ENCODE assay signal across 19 mouse cellular contexts in the genomic region with DNA sequence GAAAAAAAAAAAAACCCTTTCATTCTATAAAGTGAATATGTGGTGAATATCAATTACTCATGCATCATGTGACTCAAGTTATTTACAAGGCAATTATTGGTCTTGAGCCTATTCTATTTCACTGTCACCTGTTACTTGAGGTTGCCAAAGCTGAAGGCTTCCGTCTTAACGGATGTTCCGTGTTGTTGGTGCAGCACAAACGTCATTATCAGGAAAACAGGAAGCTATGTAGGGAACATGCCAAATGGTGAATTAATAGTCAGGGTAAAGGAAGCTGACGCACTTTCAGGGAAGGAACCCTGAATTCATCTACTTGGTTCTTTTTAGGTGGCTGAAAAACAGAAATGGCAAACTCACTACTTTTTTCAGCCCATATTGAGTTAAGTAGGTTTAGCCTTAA. TPM values are rescaled to one million over a fixed set of nuclear protein-coding genes. Genes with fewer than 3 reads are reported as not detected.
DNase-seq lines count a peak whose midpoint lies in the region; TF ChIP-seq lines count a peak whose summit lies in the region.
"Had no signal": no experiment of that assay in that cellular context is flagged by ENCODE, and none has a peak within 500 bp of the region (broad histone marks: within the 10 kb centered on the region; RNA-seq: fewer than 3 reads in every experiment).

No protein-coding gene starts in this region.

- no peak overlapping the region for H3K4me3 ChIP-seq in gastrocnemius, adult 2 months
- H3K4me3 ChIP-seq: forebrain, embryonic 15.5 days; hindbrain, embryonic 15.5 days; limb, embryonic 10.5 days had no signal

- intact Hi-C loops in gastrocnemius, adult 2 months (cut with DNase I): no loop called here

- TF ChIP-seq CTCF in gastrocnemius, adult 2 months (IDR thresholded peaks at IDR 0.05): no peak

- no peak for DNase-seq in gastrocnemius, adult 2 months
- no peak for DNase-seq in gastrocnemius, postnatal 25 days
- DNase-seq in kidney, adult 11 months: peak; percentile 11
- no peak for DNase-seq in kidney, postnatal 10 days
- peak; percentile 27 for DNase-seq in lung, postnatal 25 days (ENCODE audit: low spot score)
- DNase-seq in lung, adult 18-20 months: no peak
- peak; percentile 38 for DNase-seq in skeletal muscle tissue, adult 2 months (ENCODE audit: low read depth, low spot score)
- DNase-seq in adrenal gland, postnatal 14 days: no peak
- DNase-seq: adrenal gland, adult 2 months; cerebellum, adult 11-12 months; cerebellum, postnatal 25 days; midbrain, embryonic 14.5 days; right cerebral cortex, adult 18-20 months; thymus, adult 18-20 months had no signal

- peak overlapping the region; percentile 63 for H3K27ac ChIP-seq in gastrocnemius, adult 2 months
- H3K27ac ChIP-seq: forebrain, embryonic 15.5 days; hindbrain, embryonic 15.5 days; limb, embryonic 10.5 days; liver, embryonic 14.5 days; macrophage had no signal

RNA-seq across cellular contexts. Expression of a gene that starts 30.0 kb away (rescaled TPM):
- total RNA-seq in gastrocnemius, adult 2 months (2021): 10 to 100 TPM; 30.2 TPM
- total RNA-seq in gastrocnemius, postnatal 25 days (2021): 10 to 100 TPM; 22.8 to 23.8 TPM
- total RNA-seq in adrenal gland, postnatal 14 days (2021): 65.4 and 72.3 TPM in 2 replicates

RNA-seq across cellular contexts. Expression of a gene that starts 30.0 kb away (rescaled TPM):
- 1 to 10 TPM; 3.9 to 5.9 TPM for total RNA-seq in gastrocnemius, adult 2 months (2021)
- total RNA-seq in gastrocnemius, postnatal 25 days (2021): 1 to 10 TPM; 2.3 to 2.8 TPM
- 10.2 and 10.3 TPM in 2 replicates for total RNA-seq in adrenal gland, postnatal 14 days (2021)

Comparison
In these comparisons a context has a peak if more than half of its experiments do, and no peak if none do; other contexts are left out.
1. DNase-seq: peak in kidney, adult 11 months (single experiment), lung, postnatal 25 days (single experiment) and skeletal muscle tissue, adult 2 months (single experiment); none in gastrocnemius, adult 2 months (single experiment), gastrocnemius, postnatal 25 days (single experiment), kidney, postnatal 10 days (single experiment), lung, adult 18-20 months (0 of 2) and adrenal gland, postnatal 14 days (single experiment).